Mouse (Mus musculus) midbrain, embryonic 16.5 days (tissue): ENCODE measurements around the gene Dcakd. TPM values are rescaled to one million over a fixed set of nuclear protein-coding genes. Genes with fewer than 3 reads are reported as not detected.

Source experiments
- ATAC-seq: fragments of 200-750 bp; cut with Nextera tagmentation; 2 replicates; pipeline ENCODE4 v1.8.0; 2017; ENCODE audit warnings: moderate TSS enrichment
- H3K27ac ChIP-seq: fragments of 300-500 bp; sonication (generic); 2 replicates; pipeline ENCODE4 v1.5.1; 2014; ENCODE audit warnings: mild to moderate bottlenecking, low read length, mixed read lengths
- H3K27me3 ChIP-seq: fragments of 300-500 bp; sonication (generic); 2 replicates; pipeline ENCODE4 v1.6.1; 2014; ENCODE audit warnings: low read depth, low read length, mixed read lengths; ENCODE audit not compliant: control insufficient read depth, insufficient read depth
- H3K36me3 ChIP-seq: fragments of 300-500 bp; sonication (generic); 2 replicates; pipeline ENCODE4 v1.6.1; 2014; ENCODE audit warnings: mild to moderate bottlenecking, low read length, moderate library complexity, mixed read lengths; ENCODE audit not compliant: control insufficient read depth, insufficient read depth
- H3K4me1 ChIP-seq: fragments of 300-500 bp; sonication (generic); 2 replicates; pipeline ENCODE4 v1.6.1; 2014; ENCODE audit warnings: mild to moderate bottlenecking, low read length, mixed read lengths; ENCODE audit not compliant: control insufficient read depth, insufficient read depth
- H3K4me2 ChIP-seq: fragments of 300-500 bp; sonication (generic); 2 replicates; pipeline ENCODE4 v1.6.1; 2014; ENCODE audit warnings: mild to moderate bottlenecking, low read length, mixed read lengths
- H3K4me3 ChIP-seq: fragments of 300-500 bp; sonication (generic); 2 replicates; pipeline ENCODE4 v1.5.1; 2014; ENCODE audit warnings: low read depth, mild to moderate bottlenecking, low read length, moderate library complexity, mixed read lengths
- H3K9ac ChIP-seq: fragments of 300-500 bp; sonication (generic); 2 replicates; pipeline ENCODE4 v1.6.1; 2014; ENCODE audit warnings: low read depth, low read length, mixed read lengths
- H3K9me3 ChIP-seq: fragments of 300-500 bp; sonication (generic); replicated peaks from 2 replicates; pipeline ENCODE4 v1.6.1; 2014; ENCODE audit warnings: mild to moderate bottlenecking, low read length, mixed read lengths; ENCODE audit not compliant: control insufficient read depth, poor library complexity, severe bottlenecking
- WGBS: fragments of 180-500 bp; shearing (Covaris S2); extraction: QIAGEN DNeasy Blood & Tissue Kit; methylation state at CpG from one replicate; pipeline ENCODE4 v1.1.7; 2014; 5-methylcytosine and 5-hydroxymethylcytosine counted together
- polyA plus RNA-seq: library from polyadenylated mRNA; unstranded; fragments of >200 nt; fragmentation: Nextera tagmentation; extraction: Ambion mirVana; gene quantifications from 2 replicates; pipeline ENCODE4 v1.2.1, GENCODE M21; 2015

Dcakd gene
- polyA plus RNA-seq, 1 experiment from 2014 or later: 174 TPM

DNA sequence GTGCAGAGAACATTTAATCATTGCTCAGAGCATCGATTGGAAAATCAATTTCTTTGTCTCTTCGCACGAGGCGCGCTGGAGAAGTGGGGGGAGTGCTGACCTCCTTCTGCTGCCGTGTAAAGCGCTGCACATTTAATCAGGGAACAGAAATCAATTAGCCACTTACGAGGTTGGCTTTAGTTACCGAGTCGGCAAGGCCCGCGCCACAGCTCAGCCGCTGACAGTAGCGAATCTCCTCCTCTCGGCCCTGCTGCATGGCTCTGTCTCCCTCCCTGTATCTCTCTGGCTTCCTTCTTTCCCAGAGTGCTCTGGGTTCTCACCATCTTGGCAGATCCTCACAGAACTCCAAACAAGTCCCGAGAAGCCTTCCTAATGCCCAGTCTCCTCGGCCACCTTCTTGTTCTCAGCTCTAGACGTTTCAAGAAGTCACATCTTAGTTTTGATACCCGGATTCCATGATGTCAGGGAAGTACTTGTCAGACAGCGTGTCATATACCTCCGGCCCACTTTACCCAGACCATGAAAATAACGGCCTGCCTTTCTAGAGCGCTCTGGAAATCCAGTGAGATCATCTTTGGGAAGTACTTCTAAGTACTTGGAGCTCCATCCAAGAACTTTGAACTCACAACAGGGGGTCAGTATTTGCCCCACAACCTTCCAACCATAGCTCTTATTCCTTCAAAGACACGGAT, 64.1 kb downstream of the Dcakd start:
- no peak overlapping the region for H3K4me3 ChIP-seq
- H3K27me3 ChIP-seq: no peaks in the 10 kb centered on the region
- no peaks in the 10 kb centered on the region for H3K9me3 ChIP-seq
- H3K36me3 ChIP-seq: no peaks in the 10 kb centered on the region
- H3K27ac ChIP-seq: peak overlapping the region; percentile 81
- H3K4me1 ChIP-seq: peaks cover 19% of the 10 kb centered on the region
- ATAC-seq: peak; percentile 49; the same call in 1 of the 2 replicates
- H3K9ac ChIP-seq: peak overlapping the region; percentile 55
- WGBS: 18% methylated on average over 24 of the region's 24 CpGs
- H3K4me2 ChIP-seq: peak overlapping the region; percentile 48

DNA sequence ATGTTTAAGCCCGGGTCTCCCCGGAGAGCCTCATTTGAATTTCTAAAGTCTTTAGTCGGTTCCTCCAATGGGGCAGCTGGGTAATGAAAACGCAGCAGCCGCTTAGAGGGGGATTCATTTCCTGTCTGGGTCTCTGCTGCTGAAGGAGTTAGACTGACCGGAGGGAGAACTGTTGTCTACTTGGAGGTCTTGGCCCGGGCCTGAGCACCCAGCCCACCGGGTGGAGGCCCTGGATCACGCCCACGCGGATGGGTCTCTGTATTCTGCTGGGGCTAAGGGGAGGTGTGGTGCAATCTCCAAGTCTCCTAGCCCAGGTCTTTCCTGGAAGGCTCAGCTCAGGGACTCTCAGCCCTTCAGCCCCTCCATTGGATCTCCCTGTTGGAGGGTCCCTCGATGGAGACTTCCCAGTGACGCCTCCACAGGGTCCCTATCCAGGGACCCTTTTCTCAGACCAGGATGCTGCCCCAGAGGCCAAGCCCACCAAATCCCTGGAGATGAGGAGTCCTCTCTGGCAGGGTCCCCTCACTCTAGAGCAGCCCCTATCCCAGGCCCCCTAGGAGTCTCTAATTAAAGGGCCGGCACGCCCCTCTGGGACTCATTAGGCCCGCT, 64.8 kb downstream of the Dcakd start:
- peaks cover 19% of the 10 kb centered on the region for H3K4me1 ChIP-seq
- ATAC-seq: peak; percentile 64; the same call in 1 of the 2 replicates
- no peaks in the 10 kb centered on the region for H3K9me3 ChIP-seq
- no peaks in the 10 kb centered on the region for H3K36me3 ChIP-seq
- H3K4me2 ChIP-seq: peak overlapping the region; percentile 48
- H3K27me3 ChIP-seq: no peaks in the 10 kb centered on the region
- peak overlapping the region; percentile 55 for H3K9ac ChIP-seq
- peak overlapping the region; percentile 81 for H3K27ac ChIP-seq
- WGBS: 2% methylated on average over 16 of the region's 16 CpGs
- H3K4me3 ChIP-seq: peak overlapping the region; percentile 6; the same call in 1 of the 2 replicates

DNA sequence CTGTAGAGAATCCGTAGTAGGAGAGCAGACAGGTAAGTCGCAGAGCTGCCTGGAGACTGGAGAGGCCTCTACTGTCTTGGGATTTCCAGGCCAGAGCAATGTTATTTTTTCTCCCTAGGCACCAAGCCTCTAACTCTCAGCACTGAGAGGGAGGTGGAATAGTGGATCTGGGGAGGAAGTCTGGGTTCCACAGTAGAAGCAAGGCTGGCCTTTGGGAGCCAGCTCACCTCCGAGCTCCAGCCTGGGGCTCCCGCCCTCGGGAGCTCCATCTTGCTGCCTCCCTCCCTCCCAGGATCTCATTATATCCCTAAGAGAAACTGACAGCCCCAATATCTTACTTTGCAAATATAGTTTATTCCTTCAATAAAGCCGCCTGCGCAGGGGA, 65.3 kb downstream of the Dcakd start:
- H3K4me3 ChIP-seq: no peak overlapping the region; the same call in 1 of the 2 replicates
- WGBS: 18% methylated on average over 7 of the region's 7 CpGs
- no peaks in the 10 kb centered on the region for H3K36me3 ChIP-seq
- H3K4me2 ChIP-seq: peak overlapping the region; percentile 48
- no peaks in the 10 kb centered on the region for H3K9me3 ChIP-seq
- peak overlapping the region; percentile 55; the same call in 1 of the 2 replicates for H3K9ac ChIP-seq
- no peaks in the 10 kb centered on the region for H3K27me3 ChIP-seq
- H3K27ac ChIP-seq: peak overlapping the region; percentile 45; the same call in 1 of the 2 replicates
- no peak for ATAC-seq
- H3K4me1 ChIP-seq: peaks cover 19% of the 10 kb centered on the region

DNA sequence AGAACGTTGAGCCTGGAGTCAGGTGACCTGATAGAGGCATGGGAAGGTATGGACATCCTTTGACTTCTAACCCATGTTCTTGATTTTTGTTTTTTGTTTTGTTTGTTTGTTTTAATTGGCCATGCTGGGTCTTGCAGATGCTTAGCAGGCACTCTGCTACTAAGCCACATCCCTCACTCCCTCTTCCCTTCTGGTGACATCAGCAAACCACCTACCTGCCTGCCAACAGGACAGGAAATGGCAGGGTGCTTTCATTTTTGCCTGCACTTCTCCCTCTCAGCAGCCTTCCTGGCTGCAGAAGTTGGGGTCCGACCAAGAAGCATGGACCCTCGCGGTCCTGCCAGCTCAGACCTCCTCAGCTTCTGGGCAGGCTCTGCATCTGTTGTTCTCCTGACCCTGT, 67.1 kb downstream of the Dcakd start:
- Histone ChIP-seq H3K4me2 (no peak overlapping the region), H3K9me3 (no peaks in the 10 kb centered on the region), H3K36me3 (no peaks in the 10 kb centered on the region), H3K27ac (no peak overlapping the region), H3K4me1 (peaks cover 23% of the 10 kb centered on the region), H3K9ac (no peak overlapping the region), H3K4me3 (no peak overlapping the region), H3K27me3 (no peaks in the 10 kb centered on the region)
- WGBS: 98% methylated on average over 4 of the region's 4 CpGs
- no peak for ATAC-seq

DNA sequence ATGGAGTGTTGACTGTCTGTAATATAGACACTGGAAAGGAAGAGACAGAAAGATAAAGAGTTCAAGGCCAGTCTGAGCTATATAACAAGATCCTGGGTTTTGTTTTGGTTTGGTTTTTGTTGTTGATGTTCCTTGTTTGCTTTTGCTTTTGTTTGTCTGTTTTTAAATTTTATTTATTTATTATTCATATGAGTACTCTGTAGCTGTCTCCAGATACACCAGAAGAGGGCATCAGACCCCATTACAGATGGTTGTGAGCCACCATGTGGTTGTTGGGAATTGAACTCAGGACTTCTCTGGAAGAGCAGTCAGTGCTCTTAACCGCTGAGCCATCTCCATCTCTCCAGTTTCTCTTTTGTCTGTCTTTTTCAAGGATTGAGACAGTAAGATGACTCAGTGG, 69.3 kb downstream of the Dcakd start:
- H3K4me1 ChIP-seq: peaks cover 15% of the 10 kb centered on the region
- no peaks in the 10 kb centered on the region for H3K9me3 ChIP-seq
- no peak overlapping the region for H3K4me3 ChIP-seq
- no peaks in the 10 kb centered on the region for H3K27me3 ChIP-seq
- no peak overlapping the region for H3K4me2 ChIP-seq
- H3K36me3 ChIP-seq: no peaks in the 10 kb centered on the region
- no peak overlapping the region for H3K27ac ChIP-seq
- H3K9ac ChIP-seq: no peak overlapping the region
- no peak for ATAC-seq
- 94% methylated on average over 1 of the region's 1 CpGs for WGBS

DNA sequence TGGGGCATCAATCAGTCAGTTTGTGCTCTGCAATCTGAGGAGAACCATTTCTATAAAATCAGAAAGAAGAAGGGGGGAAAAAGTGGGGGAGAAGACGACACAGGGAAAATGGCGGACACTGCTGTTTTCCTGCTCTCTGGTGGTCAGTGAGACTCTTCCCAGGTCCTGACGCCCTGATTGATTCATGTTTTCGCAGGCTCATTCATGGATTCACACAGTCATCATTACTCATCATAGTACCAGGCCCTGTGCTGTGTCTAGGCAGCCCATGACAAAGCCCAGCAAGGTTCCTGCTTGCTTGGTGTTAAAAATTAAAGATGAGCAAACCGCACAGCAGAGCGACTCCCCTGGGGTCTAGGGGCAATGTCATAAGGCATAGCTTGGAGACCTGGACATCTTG, 69.7 kb downstream of the Dcakd start:
- ATAC-seq: no peak
- H3K27ac ChIP-seq: no peak overlapping the region
- H3K36me3 ChIP-seq: no peaks in the 10 kb centered on the region
- no peak overlapping the region for H3K9ac ChIP-seq
- no peaks in the 10 kb centered on the region for H3K27me3 ChIP-seq
- no peak overlapping the region for H3K4me2 ChIP-seq
- no peak overlapping the region for H3K4me3 ChIP-seq
- H3K4me1 ChIP-seq: peaks cover 10% of the 10 kb centered on the region
- WGBS: 86% methylated on average over 6 of the region's 6 CpGs
- no peaks in the 10 kb centered on the region for H3K9me3 ChIP-seq

DNA sequence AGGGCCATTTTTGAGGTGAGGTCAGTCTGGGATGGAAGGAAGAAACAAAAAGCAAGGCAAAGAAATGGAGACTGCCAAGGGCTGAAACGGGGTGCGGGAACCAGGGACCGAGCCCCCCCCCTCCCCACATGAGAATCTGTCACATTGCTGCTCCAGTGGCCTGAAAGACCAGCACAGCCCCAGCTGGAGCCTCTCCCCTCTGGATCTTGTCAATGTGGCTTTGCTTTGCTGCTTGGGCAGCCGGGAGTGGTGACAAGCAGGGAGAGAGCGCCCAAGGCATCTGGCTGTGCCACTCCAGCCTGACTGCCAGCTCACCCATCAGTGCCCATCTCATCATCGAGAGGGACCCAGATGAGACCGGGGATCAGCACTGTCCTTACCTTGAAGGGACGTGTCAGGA, 70.4 kb downstream of the Dcakd start:
- H3K27me3 ChIP-seq: no peaks in the 10 kb centered on the region
- H3K9me3 ChIP-seq: no peaks in the 10 kb centered on the region
- H3K9ac ChIP-seq: no peak overlapping the region
- H3K4me3 ChIP-seq: no peak overlapping the region
- H3K4me1 ChIP-seq: peaks cover 5% of the 10 kb centered on the region
- H3K36me3 ChIP-seq: no peaks in the 10 kb centered on the region
- no peak for ATAC-seq
- 79% methylated on average over 8 of the region's 8 CpGs for WGBS
- H3K27ac ChIP-seq: no peak overlapping the region
- H3K4me2 ChIP-seq: no peak overlapping the region

DNA sequence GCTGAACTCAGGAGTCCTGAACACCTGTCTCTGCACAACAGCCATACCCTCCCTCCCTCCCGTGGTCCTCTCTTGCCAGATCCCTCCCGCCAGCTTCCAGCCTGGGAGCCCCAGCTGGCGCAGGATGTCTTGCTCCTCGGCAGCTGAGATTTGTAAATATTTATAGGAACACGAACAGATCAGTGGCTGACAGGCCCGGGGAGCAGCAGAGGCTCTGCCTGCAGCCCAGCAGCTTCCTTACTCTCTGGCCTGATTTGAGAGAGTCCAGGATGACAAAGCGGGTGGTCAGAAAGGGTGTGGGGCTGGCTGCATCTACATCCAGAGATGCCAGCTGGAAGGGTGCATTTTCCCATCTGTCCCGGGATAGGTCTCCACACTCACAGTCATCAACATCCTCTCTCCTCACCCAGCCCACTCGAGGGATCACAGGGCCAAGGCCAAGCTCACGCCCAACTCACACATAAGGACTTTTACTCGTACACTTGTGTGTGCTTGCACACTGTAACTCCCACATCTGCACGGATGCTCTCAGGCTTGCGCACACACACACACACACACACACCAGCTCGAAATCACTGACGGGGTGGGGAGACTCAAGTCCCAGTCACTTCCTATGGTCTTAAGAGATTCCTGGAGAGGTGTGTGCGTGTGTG, 71.0 kb downstream of the Dcakd start:
- Histone ChIP-seq H3K36me3 (no peaks in the 10 kb centered on the region), H3K4me2 (no peak overlapping the region), H3K4me1 (peaks cover 5% of the 10 kb centered on the region), H3K9me3 (no peaks in the 10 kb centered on the region), H3K4me3 (no peak overlapping the region), H3K27me3 (no peaks in the 10 kb centered on the region), H3K9ac (no peak overlapping the region), H3K27ac (no peak overlapping the region)
- 47% methylated on average over 16 of the region's 16 CpGs for WGBS
- ATAC-seq: no peak

DNA sequence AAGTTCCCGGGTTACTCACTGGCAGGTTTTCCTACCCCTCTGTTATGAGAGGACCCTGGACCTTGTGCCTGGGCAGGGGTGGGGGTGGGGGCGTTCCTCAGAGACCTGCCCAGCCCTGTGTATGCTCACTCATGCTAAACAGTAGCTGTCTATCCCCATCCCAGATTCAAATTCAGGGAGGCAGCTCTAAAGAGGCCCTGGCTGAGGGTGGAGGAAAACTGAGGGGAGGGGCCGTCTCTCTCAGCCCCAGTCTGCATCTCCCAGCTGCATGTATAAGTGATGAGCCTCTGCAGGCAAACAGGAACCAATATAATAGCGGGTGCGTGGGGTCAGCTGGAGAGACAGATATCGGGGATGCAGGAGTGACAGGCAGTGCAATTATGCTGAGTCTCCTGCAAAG, 75.2 kb downstream of the Dcakd start:
- no peaks in the 10 kb centered on the region for H3K36me3 ChIP-seq
- 6% methylated on average over 6 of the region's 6 CpGs for WGBS
- H3K9ac ChIP-seq: no peak overlapping the region
- H3K4me3 ChIP-seq: no peak overlapping the region
- no peak for ATAC-seq
- peaks cover 20% of the 10 kb centered on the region for H3K27me3 ChIP-seq
- peaks cover 15% of the 10 kb centered on the region for H3K4me1 ChIP-seq
- H3K9me3 ChIP-seq: no peaks in the 10 kb centered on the region
- H3K4me2 ChIP-seq: no peak overlapping the region
- H3K27ac ChIP-seq: no peak overlapping the region
